Mouse (Mus musculus): Measurements from ENCODE around the gene Abca1. TPM values are rescaled to one million over a fixed set of nuclear protein-coding genes. Genes with fewer than 3 reads are reported as not detected.

Gene Abca1
- polyA plus RNA-seq, 1 experiment from 2014 or later = 7.5 TPM

- Histone ChIP-seq H3K36me3 (ENCODE audit: control insufficient read depth, insufficient read depth, low read length) (no peaks in the 10 kb centered on the region), H3K4me3 (ENCODE audit: low read depth, low read length) (no peak overlapping the region), H3K4me1 (replicated peaks; ENCODE audit: control insufficient read depth, insufficient read depth, low read length) (no peaks in the 10 kb centered on the region), H3K27me3 (ENCODE audit: control insufficient read depth, insufficient read depth, low read length) (no peaks in the 10 kb centered on the region), H3K9me3 (ENCODE audit: control insufficient read depth, low read length) (no peaks in the 10 kb centered on the region), H3K9ac (ENCODE audit: low read depth, low read length) (no peak overlapping the region), H3K4me2 (replicated peaks; ENCODE audit: low read depth, low read length) (no peak overlapping the region), H3K27ac (ENCODE audit: low read depth, low read length) (no peak overlapping the region)
- peak; percentile 6 for DNase-seq (ENCODE audit: low spot score)
- 0 out of 2 replicates have a peak, but pooled peaks have one; percentile 25 for ATAC-seq (ENCODE audit: low FRiP score)
- 17% methylated on average over 2 of the region's 5 CpGs for WGBS
Observed at GRCm38 (mm10) chr4:53115866-53116265, 43.8 kb downstream of the Abca1 start.

DNA sequence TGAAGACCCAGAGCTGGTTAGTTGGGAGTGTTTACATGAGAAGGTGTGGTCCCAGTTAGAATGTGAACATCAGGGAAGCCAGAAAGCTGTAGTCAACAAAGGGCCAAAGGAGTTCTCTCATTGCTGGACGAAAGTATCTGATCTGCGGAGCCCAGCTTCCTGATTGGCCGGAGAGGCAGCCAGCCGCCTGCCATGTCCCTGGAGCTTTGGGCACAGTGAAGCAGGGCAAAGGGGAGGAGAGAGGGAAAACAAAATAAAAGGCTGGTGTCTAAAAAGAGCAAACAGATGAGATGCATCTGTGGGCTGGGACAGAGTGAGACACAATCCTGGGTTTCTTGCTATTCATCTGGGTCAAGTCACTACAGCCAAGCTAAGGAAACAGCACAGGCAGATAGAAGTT, 44.3 kb downstream of the Abca1 start:
- H3K9ac ChIP-seq (ENCODE audit: low read depth, low read length) = no peak overlapping the region
- H3K27me3 ChIP-seq (ENCODE audit: control insufficient read depth, insufficient read depth, low read length) = no peaks in the 10 kb centered on the region
- no peaks in the 10 kb centered on the region for H3K36me3 ChIP-seq (ENCODE audit: control insufficient read depth, insufficient read depth, low read length)
- no peak overlapping the region for H3K4me2 ChIP-seq (replicated peaks; ENCODE audit: low read depth, low read length)
- H3K27ac ChIP-seq (ENCODE audit: low read depth, low read length) = no peak overlapping the region
- DNase-seq (ENCODE audit: low spot score) = peak; percentile 17
- 0 out of 2 replicates have a peak, but pooled peaks have one; percentile 33 for ATAC-seq (ENCODE audit: low FRiP score)
- H3K9me3 ChIP-seq (ENCODE audit: control insufficient read depth, low read length) = no peaks in the 10 kb centered on the region
- H3K4me3 ChIP-seq (ENCODE audit: low read depth, low read length) = no peak overlapping the region
- H3K4me1 ChIP-seq (replicated peaks; ENCODE audit: control insufficient read depth, insufficient read depth, low read length) = no peaks in the 10 kb centered on the region
- WGBS = 33% methylated on average over 4 of the region's 4 CpGs

GRCm38 (mm10) chr4:53111919-53112355, 47.8 kb downstream of the Abca1 start:
- Histone ChIP-seq H3K36me3 (ENCODE audit: control insufficient read depth, insufficient read depth, low read length) (no peaks in the 10 kb centered on the region), H3K4me2 (replicated peaks; ENCODE audit: low read depth, low read length) (no peak overlapping the region), H3K9ac (ENCODE audit: low read depth, low read length) (no peak overlapping the region), H3K4me3 (ENCODE audit: low read depth, low read length) (no peak overlapping the region), H3K27me3 (ENCODE audit: control insufficient read depth, insufficient read depth, low read length) (no peaks in the 10 kb centered on the region), H3K27ac (ENCODE audit: low read depth, low read length) (no peak overlapping the region), H3K4me1 (replicated peaks; ENCODE audit: control insufficient read depth, insufficient read depth, low read length) (no peaks in the 10 kb centered on the region), H3K9me3 (ENCODE audit: control insufficient read depth, low read length) (no peaks in the 10 kb centered on the region)
- ATAC-seq (ENCODE audit: low FRiP score) (no peak), DNase-seq (ENCODE audit: low spot score) (no peak)
- 74% methylated on average over 4 of the region's 4 CpGs for WGBS

- WGBS = 42% methylated on average over 5 of the region's 5 CpGs
- no peak overlapping the region for H3K4me3 ChIP-seq (ENCODE audit: low read depth, low read length)
- ATAC-seq (ENCODE audit: low FRiP score) = no peak
- no peak overlapping the region for H3K4me2 ChIP-seq (replicated peaks; ENCODE audit: low read depth, low read length)
- no peaks in the 10 kb centered on the region for H3K9me3 ChIP-seq (ENCODE audit: control insufficient read depth, low read length)
- H3K27ac ChIP-seq (ENCODE audit: low read depth, low read length) = no peak overlapping the region
- H3K27me3 ChIP-seq (ENCODE audit: control insufficient read depth, insufficient read depth, low read length) = no peaks in the 10 kb centered on the region
- H3K36me3 ChIP-seq (ENCODE audit: control insufficient read depth, insufficient read depth, low read length) = no peaks in the 10 kb centered on the region
- no peaks in the 10 kb centered on the region for H3K4me1 ChIP-seq (replicated peaks; ENCODE audit: control insufficient read depth, insufficient read depth, low read length)
- no peak overlapping the region for H3K9ac ChIP-seq (ENCODE audit: low read depth, low read length)
- peak; percentile 39 for DNase-seq (ENCODE audit: low spot score)
Observed at GRCm38 (mm10) chr4:53110356-53110755, 49.3 kb downstream of the Abca1 start.

- no peak overlapping the region for H3K9ac ChIP-seq (ENCODE audit: low read depth, low read length)
- no peaks in the 10 kb centered on the region for H3K4me1 ChIP-seq (replicated peaks; ENCODE audit: control insufficient read depth, insufficient read depth, low read length)
- DNase-seq (ENCODE audit: low spot score) (peak; percentile 5), ATAC-seq (ENCODE audit: low FRiP score) (no peak; the same call in 1 of the 2 replicates)
- H3K4me2 ChIP-seq (replicated peaks; ENCODE audit: low read depth, low read length) = 0 out of 2 replicates have a peak overlapping the region, but pooled peaks have one; percentile 1
- H3K9me3 ChIP-seq (ENCODE audit: control insufficient read depth, low read length) = no peaks in the 10 kb centered on the region
- H3K36me3 ChIP-seq (ENCODE audit: control insufficient read depth, insufficient read depth, low read length) = no peaks in the 10 kb centered on the region
- H3K27ac ChIP-seq (ENCODE audit: low read depth, low read length) = no peak overlapping the region
- WGBS = 58% methylated on average over 9 of the region's 9 CpGs
- no peaks in the 10 kb centered on the region for H3K27me3 ChIP-seq (ENCODE audit: control insufficient read depth, insufficient read depth, low read length)
- H3K4me3 ChIP-seq (ENCODE audit: low read depth, low read length) = no peak overlapping the region
Observed at GRCm38 (mm10) chr4:53109381-53109928, 50.2 kb downstream of the Abca1 start.

GRCm38 (mm10) chr4:53108194-53108593, 51.5 kb downstream of the Abca1 start:
- H3K9ac ChIP-seq (ENCODE audit: low read depth, low read length) = no peak overlapping the region
- H3K4me2 ChIP-seq (replicated peaks; ENCODE audit: low read depth, low read length) = no peak overlapping the region
- no peak overlapping the region for H3K4me3 ChIP-seq (ENCODE audit: low read depth, low read length)
- no peak overlapping the region for H3K27ac ChIP-seq (ENCODE audit: low read depth, low read length)
- H3K36me3 ChIP-seq (ENCODE audit: control insufficient read depth, insufficient read depth, low read length) = no peaks in the 10 kb centered on the region
- DNase-seq (ENCODE audit: low spot score) = no peak
- 84% methylated on average over 4 of the region's 4 CpGs for WGBS
- H3K9me3 ChIP-seq (ENCODE audit: control insufficient read depth, low read length) = no peaks in the 10 kb centered on the region
- no peaks in the 10 kb centered on the region for H3K27me3 ChIP-seq (ENCODE audit: control insufficient read depth, insufficient read depth, low read length)
- H3K4me1 ChIP-seq (replicated peaks; ENCODE audit: control insufficient read depth, insufficient read depth, low read length) = no peaks in the 10 kb centered on the region
- no peak for ATAC-seq (ENCODE audit: low FRiP score)

DNA sequence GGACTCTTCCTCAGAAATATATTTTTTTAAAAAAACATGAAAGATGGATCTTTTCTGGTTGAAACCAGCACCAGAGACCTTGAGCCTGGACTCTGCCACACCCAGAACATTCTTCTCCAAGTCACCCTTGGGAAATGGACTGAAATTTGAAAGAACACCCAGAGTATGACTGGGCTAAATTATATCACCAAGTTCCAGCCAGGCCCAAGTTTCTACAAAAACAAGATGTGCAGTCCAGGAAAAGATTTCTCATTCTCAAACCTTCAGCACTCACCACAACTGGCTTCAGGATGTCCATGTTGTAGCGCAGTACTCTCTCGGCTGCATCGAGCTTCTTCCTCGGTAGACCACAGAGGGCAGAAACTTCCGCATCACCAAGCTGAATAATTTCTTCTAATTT, 53.0 kb downstream of the Abca1 start:
- H3K27me3 ChIP-seq (ENCODE audit: control insufficient read depth, insufficient read depth, low read length) = no peaks in the 10 kb centered on the region
- no peak overlapping the region for H3K4me2 ChIP-seq (replicated peaks; ENCODE audit: low read depth, low read length)
- 96% methylated on average over 5 of the region's 5 CpGs for WGBS
- H3K4me3 ChIP-seq (ENCODE audit: low read depth, low read length) = no peak overlapping the region
- no peaks in the 10 kb centered on the region for H3K36me3 ChIP-seq (ENCODE audit: control insufficient read depth, insufficient read depth, low read length)
- H3K27ac ChIP-seq (ENCODE audit: low read depth, low read length) = no peak overlapping the region
- ATAC-seq (ENCODE audit: low FRiP score) (no peak), DNase-seq (ENCODE audit: low spot score) (no peak)
- no peaks in the 10 kb centered on the region for H3K9me3 ChIP-seq (ENCODE audit: control insufficient read depth, low read length)
- H3K9ac ChIP-seq (ENCODE audit: low read depth, low read length) = no peak overlapping the region
- H3K4me1 ChIP-seq (replicated peaks; ENCODE audit: control insufficient read depth, insufficient read depth, low read length) = no peaks in the 10 kb centered on the region

- no peaks in the 10 kb centered on the region for H3K36me3 ChIP-seq (ENCODE audit: control insufficient read depth, insufficient read depth, low read length)
- ATAC-seq (ENCODE audit: low FRiP score) = no peak
- H3K27ac ChIP-seq (ENCODE audit: low read depth, low read length) = no peak overlapping the region
- no peaks in the 10 kb centered on the region for H3K27me3 ChIP-seq (ENCODE audit: control insufficient read depth, insufficient read depth, low read length)
- DNase-seq (ENCODE audit: low spot score) = no peak
- H3K9ac ChIP-seq (ENCODE audit: low read depth, low read length) = no peak overlapping the region
- 74% methylated on average over 3 of the region's 3 CpGs for WGBS
- H3K4me2 ChIP-seq (replicated peaks; ENCODE audit: low read depth, low read length) = no peak overlapping the region
- H3K9me3 ChIP-seq (ENCODE audit: control insufficient read depth, low read length) = no peaks in the 10 kb centered on the region
- no peak overlapping the region for H3K4me3 ChIP-seq (ENCODE audit: low read depth, low read length)
- no peaks in the 10 kb centered on the region for H3K4me1 ChIP-seq (replicated peaks; ENCODE audit: control insufficient read depth, insufficient read depth, low read length)
Observed at GRCm38 (mm10) chr4:53106071-53106470, 53.6 kb downstream of the Abca1 start.

DNA sequence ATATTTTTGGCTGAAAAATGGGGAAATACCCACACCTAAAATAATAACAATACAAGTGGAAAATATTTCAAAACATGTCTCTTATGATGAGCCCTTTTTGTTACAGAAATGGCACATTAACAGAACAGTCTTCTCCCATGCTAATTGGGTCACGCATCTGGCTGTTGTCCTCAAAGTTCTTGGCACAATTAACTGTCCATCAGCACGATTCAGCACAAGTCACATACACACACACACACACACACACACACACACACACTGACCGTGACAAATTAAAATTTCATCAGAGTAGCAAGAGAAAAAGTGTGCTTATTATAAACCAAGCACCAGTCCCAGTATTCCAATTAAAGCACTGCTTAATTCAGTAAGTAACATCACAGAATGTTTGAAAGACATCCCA, 55.1 kb downstream of the Abca1 start:
- no peak overlapping the region for H3K4me2 ChIP-seq (replicated peaks; ENCODE audit: low read depth, low read length)
- no peak for DNase-seq (ENCODE audit: low spot score)
- no peak overlapping the region for H3K4me3 ChIP-seq (ENCODE audit: low read depth, low read length)
- H3K27me3 ChIP-seq (ENCODE audit: control insufficient read depth, insufficient read depth, low read length) = no peaks in the 10 kb centered on the region
- no peaks in the 10 kb centered on the region for H3K4me1 ChIP-seq (replicated peaks; ENCODE audit: control insufficient read depth, insufficient read depth, low read length)
- no peak for ATAC-seq (ENCODE audit: low FRiP score)
- no peak overlapping the region for H3K27ac ChIP-seq (ENCODE audit: low read depth, low read length)
- H3K9ac ChIP-seq (ENCODE audit: low read depth, low read length) = no peak overlapping the region
- WGBS = 91% methylated on average over 3 of the region's 3 CpGs
- H3K36me3 ChIP-seq (ENCODE audit: control insufficient read depth, insufficient read depth, low read length) = no peaks in the 10 kb centered on the region
- no peaks in the 10 kb centered on the region for H3K9me3 ChIP-seq (ENCODE audit: control insufficient read depth, low read length)
